Mouse (Mus musculus) cortical plate, adult 2 months (tissue): Measurements from ENCODE around the gene Rubcn. TPM values are rescaled to one million over a fixed set of nuclear protein-coding genes. Genes with fewer than 3 reads are reported as not detected.
A peak's percentile ranks its signal among the peaks of the same experiment; 100 is the strongest.

Experiments used
- H3K27ac ChIP-seq: fragments of 200-500 bp; 2 replicates; pipeline ENCODE4 v1.5.1; 2012; ENCODE audit warnings: low read length, control low read depth, inconsistent platforms; ENCODE audit not compliant: insufficient read depth
- H3K4me1 ChIP-seq: fragments of 200-500 bp; 2 replicates; pipeline ENCODE4 v1.6.1; 2011; ENCODE audit warnings: low read length; ENCODE audit not compliant: control insufficient read depth, insufficient read depth
- H3K4me3 ChIP-seq: fragments of 200-500 bp; 2 replicates; pipeline ENCODE4 v1.5.1; 2011; ENCODE audit warnings: mild to moderate bottlenecking, low read length, control low read depth; ENCODE audit not compliant: insufficient read depth
- CTCF ChIP-seq: fragments of 200-500 bp; IDR thresholded peaks from 2 replicates; pipeline ENCODE4 v1.5.1; 2011; ENCODE audit warnings: mild to moderate bottlenecking, control low read depth, low read length; ENCODE audit not compliant: insufficient read depth; ENCODE audit errors: extremely low read depth
- POLR2A ChIP-seq: fragments of 200-500 bp; IDR thresholded peaks from 2 replicates; pipeline ENCODE4 v1.6.1; 2011; ENCODE audit warnings: mild to moderate bottlenecking, low read length, control low read depth; ENCODE audit not compliant: insufficient read depth; ENCODE audit errors: extremely low read depth
- polyA plus RNA-seq: library from polyadenylated mRNA; depleted of rRNA; stranded (reverse); fragments of >200 nt; gene quantifications from 2 replicates; pipeline ENCODE4 v1.2.3, GENCODE M21; 2012

Rubcn gene
- polyA plus RNA-seq, 1 experiment: 77.0 TPM

DNA sequence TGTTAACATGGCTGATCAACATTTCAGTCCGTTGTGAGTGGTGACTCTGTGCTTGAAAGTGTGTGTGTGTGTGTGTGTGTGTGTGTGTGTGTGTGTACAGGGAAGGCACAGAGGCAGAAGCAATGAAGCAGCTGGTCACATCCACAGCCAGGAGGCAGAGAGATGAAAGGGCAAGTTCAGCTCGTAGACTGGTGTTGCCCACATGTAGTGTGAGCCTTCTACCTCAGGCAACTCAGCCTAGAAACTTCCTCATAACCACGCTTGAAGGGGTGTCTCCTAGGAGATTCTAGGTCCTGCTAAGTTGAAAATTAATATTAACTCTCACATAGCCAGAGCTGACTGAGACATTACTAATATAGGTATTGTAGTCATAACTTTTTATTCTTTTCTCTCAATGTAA lies 4.2 kb downstream of the Rubcn start:
- H3K27ac ChIP-seq: no peak overlapping the region
- TF ChIP-seq POLR2A: no peak
- no peak for TF ChIP-seq CTCF
- H3K4me3 ChIP-seq: no peak overlapping the region
- H3K4me1 ChIP-seq: no peaks in the 10 kb centered on the region

DNA sequence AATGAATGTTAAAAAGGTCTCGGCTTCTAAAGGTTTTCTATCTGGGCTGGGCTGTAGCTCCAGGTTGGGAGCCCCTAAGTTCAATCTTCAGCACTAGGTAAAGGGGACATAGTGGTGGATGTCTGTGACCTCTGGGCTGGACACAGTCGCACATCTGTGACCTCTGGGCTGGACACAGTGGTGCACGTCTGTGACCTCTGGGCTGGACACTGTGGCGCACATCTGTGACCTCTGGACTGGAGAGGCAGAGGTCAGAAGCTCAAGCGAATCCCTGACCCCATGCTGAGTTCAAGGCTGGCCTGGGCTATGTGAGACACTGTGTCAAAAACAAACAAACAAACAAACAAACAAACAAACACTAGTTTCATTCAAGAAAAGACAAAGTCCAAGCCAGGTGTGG lies 7.3 kb downstream of the Rubcn start:
- H3K4me1 ChIP-seq: peaks cover 2% of the 10 kb centered on the region; the same call in 1 of the 2 replicates
- H3K4me3 ChIP-seq: no peak overlapping the region
- H3K27ac ChIP-seq: no peak overlapping the region
- no peak for TF ChIP-seq CTCF
- TF ChIP-seq POLR2A: no peak

DNA sequence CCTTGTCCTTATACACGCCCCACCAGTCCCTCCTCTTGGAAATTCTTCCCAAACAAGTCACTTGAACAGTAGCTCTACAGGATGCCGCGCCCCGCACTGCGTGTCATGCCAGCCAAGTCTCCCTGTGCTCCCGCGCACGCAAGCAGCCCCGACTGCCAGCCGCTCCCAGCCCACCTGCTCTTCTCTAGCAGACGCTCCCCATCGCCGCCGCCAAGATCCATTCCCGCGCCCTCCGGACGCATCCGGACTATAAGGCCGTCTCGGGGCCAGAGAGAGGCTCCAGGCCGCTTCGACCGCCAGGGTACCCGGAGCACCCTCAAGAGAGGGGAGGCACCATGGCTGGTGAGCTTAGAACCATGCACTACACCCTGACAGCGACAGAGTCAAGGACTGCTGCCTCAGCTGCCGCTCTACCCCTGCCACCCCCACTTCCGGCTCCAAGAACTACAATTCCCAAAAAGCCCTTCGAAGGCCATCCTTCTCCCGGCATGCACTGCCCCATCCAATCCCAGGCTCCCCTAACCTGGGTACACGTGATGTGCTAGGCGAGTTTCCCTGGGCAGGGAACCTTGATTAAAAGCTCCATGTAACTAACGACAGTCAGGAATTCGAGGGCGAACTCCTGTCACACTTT lies 9.5 kb downstream of the Rubcn start:
- Histone ChIP-seq H3K27ac (0 out of 2 replicates have a peak overlapping the region, but pooled peaks have one; percentile 64), H3K4me1 (peaks cover 5% of the 10 kb centered on the region)
- no peak for TF ChIP-seq CTCF
- peak; percentile 95 for TF ChIP-seq POLR2A

DNA sequence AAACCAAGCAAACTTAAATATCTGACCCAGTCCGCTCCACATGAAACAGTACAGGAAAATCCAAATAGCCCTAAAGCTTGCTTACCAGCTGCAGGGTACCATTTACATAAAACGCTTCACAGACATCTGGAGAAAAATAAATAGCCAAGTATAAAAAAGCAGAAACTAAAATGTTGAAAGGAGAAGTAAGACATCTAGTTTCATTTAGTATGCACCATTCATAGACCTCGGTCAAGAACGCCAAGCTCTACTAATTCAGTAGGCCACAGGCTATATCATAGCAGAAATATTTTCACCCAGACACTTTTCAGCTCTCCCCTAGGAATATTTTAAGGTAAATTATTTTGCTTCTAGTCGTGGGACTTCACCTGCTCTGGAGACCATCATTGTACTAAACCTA lies 10.9 kb downstream of the Rubcn start:
- Histone ChIP-seq H3K27ac (no peak overlapping the region), H3K4me1 (peaks cover 5% of the 10 kb centered on the region), H3K4me3 (peak overlapping the region; percentile 81; the same call in 1 of the 2 replicates)
- TF ChIP-seq CTCF: no peak
- no peak for TF ChIP-seq POLR2A

More for the DNA sequence above, 9.5 kb downstream of the Rubcn start:
- peak overlapping the region; percentile 81 for H3K4me3 ChIP-seq

DNA sequence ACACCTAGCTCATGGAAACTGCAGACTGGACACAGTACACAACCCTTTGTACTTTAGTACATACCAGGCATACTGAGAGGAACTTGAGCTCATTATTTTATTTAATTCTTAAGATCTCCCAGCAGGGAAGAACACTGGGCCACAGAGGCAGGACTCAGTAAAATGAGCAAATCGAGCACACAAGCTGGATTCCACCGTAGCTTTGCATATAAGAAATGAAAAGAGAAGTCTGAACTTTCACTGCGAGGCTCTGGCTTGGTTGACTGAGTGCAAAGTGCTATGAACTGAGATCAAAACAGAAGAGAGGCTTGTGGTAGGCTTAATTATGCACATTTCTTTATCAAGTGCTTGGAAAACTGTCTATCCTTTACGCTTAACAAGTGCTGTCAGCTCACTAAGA lies 12.2 kb downstream of the Rubcn start:
- Histone ChIP-seq H3K27ac (no peak overlapping the region), H3K4me1 (peaks cover 5% of the 10 kb centered on the region), H3K4me3 (no peak overlapping the region)
- TF ChIP-seq POLR2A: no peak
- no peak for TF ChIP-seq CTCF

DNA sequence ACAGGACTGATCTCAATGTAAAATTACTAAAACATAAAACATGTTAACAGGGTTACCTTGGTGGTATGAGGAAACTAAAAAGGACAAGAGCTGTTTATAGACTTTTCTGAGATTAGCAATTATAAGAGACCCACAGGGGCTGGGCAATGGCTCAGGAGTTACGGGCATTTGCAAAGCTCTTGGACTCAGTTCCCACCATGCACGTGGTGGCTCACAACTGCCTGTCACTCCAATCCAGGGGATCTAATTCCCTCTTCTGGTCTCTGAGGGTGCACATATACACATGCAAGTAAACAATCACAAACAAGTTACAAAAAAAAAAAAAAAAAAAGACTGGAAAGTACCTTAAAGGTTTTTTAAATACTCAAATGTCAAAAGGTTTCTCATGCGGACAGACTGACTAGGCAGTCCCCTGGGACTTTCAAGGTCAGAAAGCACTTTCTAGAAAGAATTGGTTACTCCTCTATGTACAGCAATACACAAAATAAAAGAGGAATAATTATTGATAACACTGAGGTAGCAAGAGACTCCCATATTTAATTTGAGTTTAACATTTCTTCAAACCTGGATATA lies 15.7 kb downstream of the Rubcn start:
- H3K27ac ChIP-seq: no peak overlapping the region
- TF ChIP-seq POLR2A (no peak), CTCF (no peak)
- peaks cover 8% of the 10 kb centered on the region for H3K4me1 ChIP-seq
- no peak overlapping the region for H3K4me3 ChIP-seq

DNA sequence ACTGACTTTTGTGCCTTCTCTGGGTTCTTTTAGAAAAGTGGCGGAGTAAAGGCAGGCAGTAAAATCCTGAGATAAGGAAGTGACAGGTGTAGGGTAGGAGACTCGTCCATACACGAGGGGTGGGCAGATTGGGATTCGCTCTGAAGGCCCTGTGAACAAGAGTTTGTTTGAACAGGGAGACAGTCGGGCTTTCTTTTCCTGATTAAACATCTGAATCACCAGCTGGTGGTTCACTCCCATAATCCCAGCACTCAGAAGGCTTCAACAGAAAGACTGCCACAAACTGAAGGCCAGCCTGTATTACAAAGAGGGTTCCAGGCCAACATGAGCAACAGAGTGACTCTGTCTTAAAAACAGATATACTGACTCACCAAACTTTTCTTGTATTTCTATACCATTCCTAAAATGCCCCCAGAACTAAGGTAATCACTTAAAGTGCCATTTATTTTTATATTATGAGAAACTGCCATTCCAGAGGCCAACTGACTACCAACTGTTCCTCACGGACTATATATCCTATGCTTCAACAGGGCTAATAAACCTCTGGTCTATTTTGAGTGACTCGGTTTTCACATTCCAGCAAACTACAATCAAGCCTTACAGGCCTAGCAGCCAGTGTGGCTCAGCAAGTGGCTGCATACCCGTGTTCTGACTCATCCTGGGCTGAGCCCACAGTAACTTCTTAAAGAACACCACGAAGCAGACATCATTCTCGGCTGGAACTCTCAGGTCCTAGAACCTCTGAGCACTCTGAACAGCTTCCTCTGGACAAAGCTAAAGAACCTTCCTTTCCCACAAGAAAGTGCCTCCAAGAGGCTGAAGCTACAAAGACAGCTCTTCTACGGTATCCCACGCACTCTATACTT lies 18.6 kb downstream of the Rubcn start:
- Histone ChIP-seq H3K27ac (no peak overlapping the region), H3K4me3 (no peak overlapping the region), H3K4me1 (peaks cover 13% of the 10 kb centered on the region)
- no peak for TF ChIP-seq CTCF

DNA sequence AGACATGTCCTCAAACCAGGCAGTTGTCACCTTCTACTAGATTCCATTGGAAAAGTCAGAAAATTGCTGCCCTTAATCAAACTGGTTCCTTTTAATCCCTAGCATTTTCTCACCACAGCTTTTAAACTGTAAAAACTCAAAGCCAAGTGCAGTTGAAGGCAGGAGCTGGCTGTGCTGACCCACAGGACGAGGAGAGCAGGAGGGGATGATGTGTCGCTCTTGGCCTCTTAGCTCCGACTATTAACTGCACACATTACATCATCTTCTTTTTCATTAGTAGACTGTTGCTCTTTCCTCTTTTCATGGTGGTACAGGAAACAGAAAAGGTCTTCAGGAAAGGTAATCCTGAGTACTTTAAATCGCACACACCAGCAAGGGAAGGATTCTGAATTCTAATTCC lies 19.2 kb downstream of the Rubcn start:
- TF ChIP-seq CTCF (no peak), POLR2A (no peak)
- Histone ChIP-seq H3K4me1 (peaks cover 13% of the 10 kb centered on the region), H3K27ac (no peak overlapping the region), H3K4me3 (no peak overlapping the region)

DNA sequence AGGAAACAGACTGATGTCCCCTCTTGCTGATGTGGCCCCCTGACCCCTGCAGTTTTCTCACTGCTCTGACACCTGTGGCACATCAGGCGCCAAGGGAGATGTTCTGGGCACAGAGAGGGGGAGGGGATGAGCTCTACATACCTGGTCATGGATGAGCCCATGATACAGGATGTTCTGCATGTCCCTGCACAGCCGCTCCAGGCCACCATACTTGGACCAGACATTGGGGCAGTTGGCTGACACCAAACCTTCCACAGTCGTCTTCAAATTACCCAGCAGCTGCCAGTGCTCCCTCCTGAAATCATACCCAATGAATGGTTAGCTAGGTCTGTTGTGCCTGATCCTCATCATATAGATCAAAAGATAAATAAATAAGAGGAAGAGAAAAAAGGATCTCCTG lies 20.8 kb downstream of the Rubcn start:
- H3K4me1 ChIP-seq: peaks cover 13% of the 10 kb centered on the region
- TF ChIP-seq CTCF: no peak
- no peak for TF ChIP-seq POLR2A
- H3K27ac ChIP-seq: no peak overlapping the region
- no peak overlapping the region for H3K4me3 ChIP-seq

DNA sequence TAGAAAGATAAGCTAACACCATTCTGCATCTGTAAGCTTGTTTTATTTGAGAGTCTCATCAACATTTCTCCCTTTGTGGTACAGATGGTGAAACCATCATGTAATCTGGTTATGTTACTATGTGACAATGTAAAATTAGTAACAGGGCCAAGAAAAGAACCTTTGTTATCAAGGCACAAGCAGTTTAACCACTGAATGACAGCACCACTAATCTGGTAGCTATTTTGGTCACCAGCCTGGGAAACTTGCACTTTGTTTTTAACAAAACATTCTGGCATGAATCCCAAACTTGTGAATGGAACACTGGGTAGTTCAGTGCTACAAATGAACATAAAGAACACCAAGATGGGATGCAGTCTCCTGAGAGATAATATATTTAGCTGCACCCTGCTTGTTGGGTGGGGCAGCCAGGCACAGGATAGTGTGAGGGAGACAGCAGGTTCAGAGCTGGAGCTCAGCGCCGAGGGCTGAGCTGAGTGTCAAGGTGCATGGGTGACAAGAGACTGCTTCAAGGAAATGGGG lies 23.5 kb downstream of the Rubcn start:
- no peak overlapping the region for H3K4me3 ChIP-seq
- TF ChIP-seq CTCF (no peak), POLR2A (no peak)
- H3K4me1 ChIP-seq: peaks cover 10% of the 10 kb centered on the region
- no peak overlapping the region; the same call in 1 of the 2 replicates for H3K27ac ChIP-seq
